Mouse (Mus musculus) kidney, embryonic 15.5 days (tissue): Measurements from ENCODE around the gene Kif21a. TPM values are rescaled to one million over a fixed set of nuclear protein-coding genes. Genes with fewer than 3 reads are reported as not detected.

ENCODE experiments used
- ATAC-seq: fragments of 200-750 bp; cut with Nextera tagmentation; replicated peaks from 2 replicates; pipeline ENCODE4 v1.8.0; 2017; ENCODE audit warnings: moderate TSS enrichment; ENCODE audit not compliant: low FRiP score
- H3K27ac ChIP-seq: fragments of 300-500 bp; sonication (generic); 2 replicates; pipeline ENCODE4 v1.5.1; 2015; ENCODE audit warnings: mild to moderate bottlenecking, inconsistent platforms
- H3K27me3 ChIP-seq: fragments of 300-500 bp; sonication (generic); 2 replicates; pipeline ENCODE4 v1.6.1; 2015; ENCODE audit warnings: inconsistent platforms
- H3K36me3 ChIP-seq: fragments of 300-500 bp; sonication (generic); 2 replicates; pipeline ENCODE4 v1.6.1; 2015; ENCODE audit warnings: inconsistent platforms
- H3K4me1 ChIP-seq: fragments of 300-500 bp; sonication (generic); 2 replicates; pipeline ENCODE4 v1.6.1; 2015; ENCODE audit warnings: inconsistent platforms
- H3K4me2 ChIP-seq: fragments of 300-500 bp; sonication (generic); 2 replicates; pipeline ENCODE4 v1.6.1; 2015; ENCODE audit warnings: moderate library complexity, mild to moderate bottlenecking, inconsistent platforms
- H3K4me3 ChIP-seq: fragments of 300-500 bp; sonication (generic); replicated peaks from 2 replicates; pipeline ENCODE4 v1.5.1; 2015; ENCODE audit warnings: mild to moderate bottlenecking, inconsistent platforms
- H3K9ac ChIP-seq: fragments of 300-500 bp; sonication (generic); 2 replicates; pipeline ENCODE4 v1.6.1; 2015; ENCODE audit warnings: mild to moderate bottlenecking, inconsistent platforms
- H3K9me3 ChIP-seq: fragments of 300-500 bp; sonication (generic); replicated peaks from 2 replicates; pipeline ENCODE4 v1.6.1; 2016; ENCODE audit warnings: inconsistent platforms
- WGBS: fragments of 180-500 bp; shearing (Covaris S2); methylation state at CpG from one replicate; pipeline ENCODE4 v1.1.7; 2015; ENCODE audit warnings: mixed read lengths; 5-methylcytosine and 5-hydroxymethylcytosine counted together
- polyA plus RNA-seq: library from polyadenylated mRNA; unstranded; fragments of >200 nt; fragmentation: Nextera tagmentation; extraction: Ambion mirVana; gene quantifications from 2 replicates; pipeline ENCODE4 v1.2.1, GENCODE M21; 2015

The Kif21a gene
- polyA plus RNA-seq, 1 experiment from 2014 or later = 8.2 TPM

- Histone ChIP-seq H3K4me1 (no peaks in the 10 kb centered on the region), H3K27me3 (no peaks in the 10 kb centered on the region), H3K9ac (no peak overlapping the region), H3K4me3 (no peak overlapping the region), H3K27ac (no peak overlapping the region), H3K4me2 (no peak overlapping the region), H3K9me3 (no peaks in the 10 kb centered on the region), H3K36me3 (peaks cover 25% of the 10 kb centered on the region)
- ATAC-seq = no peak
- WGBS = 80% methylated on average over 5 of the region's 5 CpGs
Measured at GRCm38 (mm10) chr15:90975914-90976313, 73.8 kb downstream of the Kif21a start.

GRCm38 (mm10) chr15:90971914-90972767 lies 77.6 kb downstream of the Kif21a start:
- Histone ChIP-seq H3K4me3 (no peak overlapping the region), H3K9me3 (no peaks in the 10 kb centered on the region), H3K4me2 (no peak overlapping the region), H3K4me1 (no peaks in the 10 kb centered on the region), H3K9ac (no peak overlapping the region), H3K27me3 (no peaks in the 10 kb centered on the region), H3K36me3 (peaks cover 39% of the 10 kb centered on the region), H3K27ac (no peak overlapping the region)
- WGBS = 36% methylated on average over 13 of the region's 13 CpGs
- ATAC-seq = peak; percentile 56; the same call in 1 of the 2 replicates

DNA sequence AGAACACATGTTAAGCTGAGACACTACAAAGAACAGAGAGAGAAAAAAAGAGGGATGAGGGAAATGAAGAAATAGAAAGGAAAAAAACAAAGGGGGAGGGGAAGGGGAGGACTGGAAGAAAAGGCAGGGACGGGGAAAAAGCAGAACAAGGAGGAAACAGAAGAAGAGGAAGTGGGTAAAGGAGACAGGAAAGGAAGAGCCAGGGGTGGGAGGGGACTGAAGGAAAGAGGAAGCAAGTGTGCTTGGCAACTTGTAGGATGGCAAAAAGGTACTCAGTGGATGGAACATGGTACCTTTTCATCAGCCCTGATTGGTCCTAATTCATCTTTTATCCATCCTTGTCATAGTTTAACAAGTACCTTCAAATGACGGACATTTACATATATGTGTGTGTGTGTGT lies 86.4 kb downstream of the Kif21a start:
- Histone ChIP-seq H3K4me2 (no peak overlapping the region), H3K9me3 (no peaks in the 10 kb centered on the region), H3K27ac (no peak overlapping the region), H3K4me3 (no peak overlapping the region), H3K4me1 (no peaks in the 10 kb centered on the region), H3K9ac (no peak overlapping the region), H3K36me3 (peaks cover 23% of the 10 kb centered on the region), H3K27me3 (no peaks in the 10 kb centered on the region)
- WGBS = 74% methylated on average over 2 of the region's 2 CpGs
- ATAC-seq = no peak

DNA sequence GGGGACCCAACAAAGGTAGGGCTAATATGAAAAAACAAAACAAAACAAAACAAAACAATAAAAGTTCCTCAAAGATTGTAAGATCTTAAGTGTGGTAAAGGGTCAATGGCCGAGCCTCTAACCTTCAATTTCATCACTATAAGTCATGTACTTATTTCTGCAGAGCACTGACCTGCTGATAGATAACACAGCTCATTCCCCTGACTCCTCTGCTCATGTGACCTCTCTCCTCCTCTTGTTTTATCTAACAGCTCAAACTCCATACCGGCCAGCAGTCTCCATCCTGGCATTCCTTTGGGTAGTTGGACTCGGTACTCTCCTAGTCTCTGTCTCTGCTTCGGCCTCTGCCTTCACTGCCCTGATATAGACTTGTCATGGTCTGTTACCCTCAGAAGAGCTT lies 87.2 kb downstream of the Kif21a start:
- Histone ChIP-seq H3K4me1 (no peaks in the 10 kb centered on the region), H3K27me3 (no peaks in the 10 kb centered on the region), H3K9me3 (no peaks in the 10 kb centered on the region), H3K27ac (no peak overlapping the region), H3K4me2 (no peak overlapping the region), H3K4me3 (no peak overlapping the region), H3K9ac (no peak overlapping the region), H3K36me3 (peaks cover 15% of the 10 kb centered on the region; the same call in 1 of the 2 replicates)
- WGBS = 81% methylated on average over 4 of the region's 4 CpGs
- no peak for ATAC-seq

- no peaks in the 10 kb centered on the region for H3K9me3 ChIP-seq
- no peak overlapping the region for H3K27ac ChIP-seq
- no peak for ATAC-seq
- no peaks in the 10 kb centered on the region for H3K4me1 ChIP-seq
- 67% methylated on average over 8 of the region's 8 CpGs for WGBS
- no peaks in the 10 kb centered on the region for H3K27me3 ChIP-seq
- H3K4me2 ChIP-seq = no peak overlapping the region
- H3K36me3 ChIP-seq = peaks cover 5% of the 10 kb centered on the region; the same call in 1 of the 2 replicates
- no peak overlapping the region for H3K9ac ChIP-seq
- H3K4me3 ChIP-seq = no peak overlapping the region
Measured at GRCm38 (mm10) chr15:90960831-90961554, 88.8 kb downstream of the Kif21a start.

- H3K4me2 ChIP-seq = no peak overlapping the region
- no peak for ATAC-seq
- H3K27ac ChIP-seq = no peak overlapping the region
- H3K27me3 ChIP-seq = no peaks in the 10 kb centered on the region
- H3K9me3 ChIP-seq = no peaks in the 10 kb centered on the region
- H3K4me3 ChIP-seq = no peak overlapping the region
- no peak overlapping the region for H3K9ac ChIP-seq
- no peaks in the 10 kb centered on the region for H3K4me1 ChIP-seq
- WGBS = 88% methylated on average over 6 of the region's 6 CpGs
- no peaks in the 10 kb centered on the region for H3K36me3 ChIP-seq
Measured at GRCm38 (mm10) chr15:90951383-90951782, 98.4 kb downstream of the Kif21a start.

DNA sequence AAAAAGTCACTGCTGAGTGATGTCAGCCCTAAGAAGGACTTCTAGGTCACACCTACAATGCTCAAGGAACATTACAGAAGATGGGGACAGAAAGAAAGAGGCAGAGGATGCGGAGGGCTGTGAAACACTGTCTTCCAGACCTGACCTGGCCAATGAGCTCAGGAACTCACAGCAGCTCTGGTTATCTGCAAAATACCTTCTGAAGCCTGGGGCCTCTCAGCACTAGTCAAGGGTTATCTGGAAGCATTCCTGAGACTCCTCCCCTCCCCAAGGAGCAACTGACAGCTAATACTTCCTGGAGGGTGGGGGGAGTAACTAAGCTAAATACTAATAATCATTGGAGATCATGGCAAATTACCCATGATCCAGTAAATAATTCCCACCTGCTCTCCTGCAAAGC lies 111.3 kb downstream of the Kif21a start:
- H3K4me2 ChIP-seq = no peak overlapping the region
- H3K36me3 ChIP-seq = peaks cover 6% of the 10 kb centered on the region; the same call in 1 of the 2 replicates
- ATAC-seq = no peak
- no peaks in the 10 kb centered on the region for H3K4me1 ChIP-seq
- no peaks in the 10 kb centered on the region for H3K9me3 ChIP-seq
- WGBS = 100% methylated on average over 1 of the region's 1 CpGs
- H3K27me3 ChIP-seq = no peaks in the 10 kb centered on the region
- no peak overlapping the region for H3K9ac ChIP-seq
- no peak overlapping the region for H3K27ac ChIP-seq
- H3K4me3 ChIP-seq = no peak overlapping the region

DNA sequence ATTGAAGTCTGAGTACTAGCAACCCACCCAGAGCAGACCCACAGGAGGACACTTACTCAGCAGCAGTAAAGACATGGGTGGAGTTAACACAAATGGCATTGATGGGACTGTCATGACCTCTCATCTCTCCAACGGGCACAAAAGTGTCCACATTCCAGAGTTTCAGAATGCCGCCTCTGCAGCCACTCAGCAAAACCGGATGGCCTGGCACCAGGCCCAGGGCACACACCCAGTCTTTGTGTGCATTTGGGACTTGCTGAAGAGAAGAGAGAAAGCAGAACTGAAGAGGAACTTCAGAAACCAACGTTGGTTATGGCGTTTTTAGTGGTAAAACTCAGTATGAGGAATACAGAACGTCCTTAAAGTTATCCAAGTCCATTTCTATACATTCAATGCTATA lies 114.2 kb downstream of the Kif21a start:
- Histone ChIP-seq H3K27ac (no peak overlapping the region), H3K27me3 (no peaks in the 10 kb centered on the region), H3K4me1 (no peaks in the 10 kb centered on the region), H3K4me3 (no peak overlapping the region), H3K36me3 (peaks cover 5% of the 10 kb centered on the region; the same call in 1 of the 2 replicates), H3K9me3 (no peaks in the 10 kb centered on the region), H3K9ac (no peak overlapping the region), H3K4me2 (no peak overlapping the region)
- WGBS = 79% methylated on average over 6 of the region's 6 CpGs
- no peak for ATAC-seq

DNA sequence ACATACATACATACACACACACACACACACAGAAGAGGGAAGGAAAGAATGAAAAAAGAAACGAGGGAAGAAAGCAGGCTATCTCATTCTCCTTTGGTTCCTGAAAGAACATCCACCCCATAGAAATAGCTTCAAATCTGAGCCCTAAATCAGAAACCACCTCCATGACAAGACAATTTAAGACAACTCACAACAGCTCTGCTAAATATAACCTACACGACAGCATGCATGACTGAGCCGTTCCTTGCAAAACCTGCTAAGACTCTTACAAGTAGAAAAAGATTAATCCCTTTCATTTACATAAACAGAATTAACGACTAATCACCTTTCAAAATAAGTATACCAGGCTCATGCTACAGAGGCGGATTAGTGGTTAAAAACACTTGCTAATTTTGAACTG lies 118.3 kb downstream of the Kif21a start:
- WGBS = 79% methylated on average over 5 of the region's 5 CpGs
- Histone ChIP-seq H3K27ac (no peak overlapping the region), H3K4me1 (no peaks in the 10 kb centered on the region), H3K36me3 (no peaks in the 10 kb centered on the region), H3K4me3 (no peak overlapping the region), H3K4me2 (no peak overlapping the region), H3K9me3 (no peaks in the 10 kb centered on the region), H3K9ac (no peak overlapping the region), H3K27me3 (no peaks in the 10 kb centered on the region)
- ATAC-seq = no peak

GRCm38 (mm10) chr15:90929043-90929442 lies 120.7 kb downstream of the Kif21a start:
- no peaks in the 10 kb centered on the region for H3K9me3 ChIP-seq
- WGBS = 22% methylated on average over 1 of the region's 1 CpGs
- no peak for ATAC-seq

DNA sequence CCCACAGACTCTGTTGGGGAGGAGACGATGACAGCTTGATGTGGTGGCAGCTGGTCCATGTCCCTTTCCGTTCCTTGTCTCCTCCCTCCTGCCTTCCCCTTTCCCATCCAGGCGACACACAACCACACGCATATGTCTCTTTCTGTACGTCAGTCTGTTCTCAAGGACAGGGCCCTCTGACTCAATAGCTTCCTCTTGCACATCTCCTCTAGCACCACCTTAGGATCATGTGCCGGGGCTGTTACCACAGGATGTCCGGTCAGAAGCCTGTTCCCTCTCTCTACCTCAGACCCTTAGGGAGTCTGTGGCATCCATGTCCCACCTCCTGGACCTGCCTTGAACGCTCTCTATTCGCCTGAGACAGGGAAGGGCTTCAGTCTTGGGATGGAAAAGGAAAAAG lies 153.3 kb downstream of the Kif21a start:
- H3K27ac ChIP-seq = no peak overlapping the region
- no peaks in the 10 kb centered on the region for H3K4me1 ChIP-seq
- no peak overlapping the region for H3K4me3 ChIP-seq
- no peaks in the 10 kb centered on the region for H3K27me3 ChIP-seq
- no peak overlapping the region for H3K9ac ChIP-seq
- no peaks in the 10 kb centered on the region for H3K9me3 ChIP-seq
- H3K4me2 ChIP-seq = no peak overlapping the region
- no peak for ATAC-seq
- no peaks in the 10 kb centered on the region for H3K36me3 ChIP-seq
- WGBS = 72% methylated on average over 9 of the region's 9 CpGs

More at GRCm38 (mm10) chr15:90929043-90929442, 120.7 kb downstream of the Kif21a start:
- Histone ChIP-seq H3K4me1 (no peaks in the 10 kb centered on the region), H3K27ac (no peak overlapping the region), H3K9ac (no peak overlapping the region), H3K27me3 (no peaks in the 10 kb centered on the region), H3K36me3 (no peaks in the 10 kb centered on the region), H3K4me2 (no peak overlapping the region), H3K4me3 (no peak overlapping the region)

DNA sequence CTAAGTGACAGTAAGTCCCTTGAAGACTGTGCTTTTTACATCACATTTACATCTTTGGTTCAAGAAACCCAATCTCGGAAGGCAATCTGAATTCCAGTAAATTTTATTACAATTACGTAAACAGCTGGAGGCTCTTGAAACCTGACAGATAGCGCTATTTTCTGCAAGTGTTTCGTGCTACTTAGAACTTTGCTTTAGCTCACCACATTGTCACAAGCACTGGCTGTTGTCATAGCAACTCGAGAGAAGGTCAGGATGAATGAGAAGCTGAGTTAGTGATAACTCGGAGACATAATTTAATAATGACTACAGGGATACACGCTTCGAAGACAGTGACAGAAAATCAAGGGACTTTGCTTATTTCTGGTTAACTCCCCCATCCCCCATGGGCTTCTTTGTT lies 162.3 kb downstream of the Kif21a start:
- H3K27ac ChIP-seq = no peak overlapping the region
- no peak for ATAC-seq
- H3K4me3 ChIP-seq = no peak overlapping the region
- WGBS = 78% methylated on average over 8 of the region's 8 CpGs
- no peaks in the 10 kb centered on the region for H3K36me3 ChIP-seq
- no peak overlapping the region for H3K9ac ChIP-seq
- H3K9me3 ChIP-seq = no peaks in the 10 kb centered on the region
- no peak overlapping the region for H3K4me2 ChIP-seq
- no peaks in the 10 kb centered on the region for H3K4me1 ChIP-seq
- H3K27me3 ChIP-seq = no peaks in the 10 kb centered on the region
